Mouse (Mus musculus): ENCODE data around the gene Lrrc75b. TPM values are rescaled to one million over a fixed set of nuclear protein-coding genes. Genes with fewer than 3 reads are reported as not detected.

The Lrrc75b gene
- polyA plus RNA-seq, 2 experiments from 2014 or later = 0.45 to 0.65 TPM

DNA sequence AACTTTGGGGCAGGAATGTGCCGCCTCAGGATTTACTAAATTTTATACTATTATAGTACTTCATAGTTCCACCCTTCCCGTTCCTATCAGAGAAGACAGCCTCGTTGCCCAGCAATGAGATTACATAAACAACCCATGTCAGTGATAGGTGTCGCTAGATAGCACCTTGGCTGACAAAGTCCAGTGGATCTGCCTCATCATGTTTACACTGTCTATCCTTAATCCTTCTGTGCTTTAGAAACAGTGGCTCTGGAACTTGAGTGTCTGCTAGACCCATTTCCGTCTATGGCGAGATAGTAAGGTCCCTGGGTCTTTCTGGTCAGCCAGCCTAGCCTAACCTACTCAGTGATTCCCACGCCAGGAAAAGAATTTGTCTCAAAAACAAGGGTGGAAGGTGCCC is 59.8 kb downstream of the Lrrc75b start:
- no peak for ATAC-seq

Other genes with a start within 250 kb of the Lrrc75b start
- gene Adora2a, start 243.5 kb downstream of the Lrrc75b start, polyA plus RNA-seq (2017; shearing (Covaris generic)) = 10 to 100 TPM; 18.6 to 30.1 TPM
- gene Upb1, start 159.2 kb downstream of the Lrrc75b start, polyA plus RNA-seq (2017; shearing (Covaris generic)) = 1 to 10 TPM in 1 of 2 experiments, not detected in 1; 1.0 TPM
- 100 to 1,000 TPM; 133 to 205 TPM for gene Snrpd3, start 42.8 kb downstream of the Lrrc75b start, polyA plus RNA-seq (2017; shearing (Covaris generic))
- gene Gucd1, start 42.4 kb downstream of the Lrrc75b start, polyA plus RNA-seq (2017; shearing (Covaris generic)) = 10 to 100 TPM; 11.7 to 17.0 TPM
- gene Ggt1, start 1.3 kb upstream of the Lrrc75b start, polyA plus RNA-seq (2017; shearing (Covaris generic)) = 1 to 10 TPM; 2.1 to 3.1 TPM
- under 1 TPM; 0.15 to 0.64 TPM for gene Ggt5, start 29.0 kb upstream of the Lrrc75b start, polyA plus RNA-seq (2017; shearing (Covaris generic))
- 10 to 100 TPM in 1 of 2 experiments, 1 to 10 TPM in 1; 6.2 to 12.5 TPM for gene Susd2, start 83.7 kb upstream of the Lrrc75b start, polyA plus RNA-seq (2017; shearing (Covaris generic))
- 10 to 100 TPM; 22.0 to 22.3 TPM for gene Cabin1, start 204.0 kb upstream of the Lrrc75b start, polyA plus RNA-seq (2017; shearing (Covaris generic))
- gene Ddt, start 213.1 kb upstream of the Lrrc75b start, polyA plus RNA-seq (2017; shearing (Covaris generic)) = 100 to 1,000 TPM in 1 of 2 experiments, 10 to 100 TPM in 1; 78.9 to 104 TPM
- not detected for gene Gm20441, start 220.6 kb upstream of the Lrrc75b start, polyA plus RNA-seq (2017; shearing (Covaris generic))
- gene Gstt3, start 221.1 kb upstream of the Lrrc75b start, polyA plus RNA-seq (2017; shearing (Covaris generic)) = 1 to 10 TPM; 3.3 to 6.1 TPM
- gene Gstt1, start 238.3 kb upstream of the Lrrc75b start, polyA plus RNA-seq (2017; shearing (Covaris generic)) = 1 to 10 TPM in 1 of 2 experiments, not detected in 1; 1.2 TPM

Measured in activated CD4-positive, CD25-positive, alpha-beta regulatory T cell, adult 4 months (primary cell).